Mouse (Mus musculus) 3134 (cell line): Measurements from ENCODE around the gene Usp42.
A peak's percentile ranks its signal among the peaks of the same experiment; 100 is the strongest.

Experiments used
- DNase-seq: peaks from one replicate; pipeline ENCODE4 v3.0.0-alpha.2; 2011; ENCODE audit warnings: low spot score; ENCODE audit not compliant: insufficient read length; ENCODE audit errors: extremely low read depth

Usp42 gene

DNA sequence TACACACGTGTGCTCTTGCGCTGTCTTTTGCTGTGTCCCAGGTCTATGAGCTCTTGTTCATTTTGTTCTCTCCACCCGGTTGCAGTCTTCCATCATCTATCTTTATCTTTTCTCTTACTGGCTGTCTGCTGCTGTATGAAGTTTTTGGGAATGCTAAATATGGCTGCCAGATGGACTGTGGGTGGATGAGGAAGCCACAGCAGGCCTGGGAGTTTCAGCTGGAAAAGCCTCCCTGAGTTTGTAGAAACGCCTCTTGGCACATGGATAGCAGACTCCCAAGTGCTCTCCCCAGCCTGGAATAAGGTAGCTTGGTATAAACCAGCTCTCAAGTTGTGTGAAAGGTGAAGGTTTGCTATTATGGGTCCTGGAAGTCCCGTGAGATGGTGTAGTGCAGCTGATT is 41.2 kb downstream of the Usp42 start:
- DNase-seq = no peak

DNA sequence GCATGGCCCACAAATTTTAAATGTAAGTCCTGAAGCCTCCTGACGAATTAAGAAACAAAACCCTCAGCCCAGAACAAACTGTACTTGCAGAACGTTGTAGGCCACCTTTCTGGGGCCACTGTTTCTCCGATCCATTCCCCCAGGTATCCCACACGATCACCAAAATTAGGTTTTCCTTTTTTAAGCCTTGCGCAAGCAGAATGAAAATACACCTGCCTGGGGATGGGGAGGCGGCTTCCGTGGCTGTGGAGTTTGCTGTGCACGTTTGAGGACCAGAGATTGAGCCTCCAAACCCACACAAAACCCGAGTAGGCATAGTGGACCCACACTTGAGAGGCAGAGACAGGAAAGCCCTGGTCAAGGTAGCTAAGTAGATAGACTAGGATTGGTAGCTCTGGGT is 41.7 kb downstream of the Usp42 start:
- DNase-seq = no peak

DNA sequence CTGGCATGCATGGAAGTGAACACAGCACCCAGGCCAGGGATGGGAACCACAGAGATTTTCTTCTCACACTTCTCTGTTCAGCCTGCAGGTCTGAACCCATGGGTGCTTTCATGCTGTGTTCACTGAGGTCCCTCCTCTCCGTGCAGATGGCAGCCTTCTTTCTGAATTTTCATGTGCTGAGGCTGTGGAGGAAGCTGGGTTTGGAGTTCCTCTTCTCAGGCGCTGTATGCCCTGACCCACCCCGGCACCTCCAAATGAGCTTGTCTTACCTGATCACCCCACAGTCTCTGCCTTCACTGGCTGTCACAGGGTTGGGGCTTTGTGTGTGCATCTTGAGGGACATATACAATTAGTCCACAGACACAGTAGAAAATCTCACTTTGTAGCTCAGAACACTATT is 44.5 kb downstream of the Usp42 start:
- no peak for DNase-seq

DNA sequence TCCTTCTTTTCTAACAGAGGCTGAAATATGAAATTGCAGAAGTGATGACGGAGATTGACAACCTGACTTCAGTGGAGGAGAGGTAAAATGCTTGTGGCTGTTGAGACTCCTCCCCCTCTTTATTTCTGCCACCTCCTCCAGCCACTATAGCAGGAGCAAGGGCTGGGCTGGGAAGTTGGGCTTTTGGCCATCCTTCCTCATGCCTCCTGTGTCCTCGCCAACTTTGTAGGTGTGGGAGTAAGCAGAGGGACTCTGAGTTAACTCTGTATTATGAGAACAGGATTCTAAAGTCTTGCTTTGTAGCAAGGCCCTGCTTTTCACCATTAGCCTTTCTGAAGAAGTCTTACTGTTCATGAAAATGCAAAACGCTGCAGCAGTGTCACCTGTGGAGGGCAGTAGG is 45.6 kb downstream of the Usp42 start:
- DNase-seq = no peak

DNA sequence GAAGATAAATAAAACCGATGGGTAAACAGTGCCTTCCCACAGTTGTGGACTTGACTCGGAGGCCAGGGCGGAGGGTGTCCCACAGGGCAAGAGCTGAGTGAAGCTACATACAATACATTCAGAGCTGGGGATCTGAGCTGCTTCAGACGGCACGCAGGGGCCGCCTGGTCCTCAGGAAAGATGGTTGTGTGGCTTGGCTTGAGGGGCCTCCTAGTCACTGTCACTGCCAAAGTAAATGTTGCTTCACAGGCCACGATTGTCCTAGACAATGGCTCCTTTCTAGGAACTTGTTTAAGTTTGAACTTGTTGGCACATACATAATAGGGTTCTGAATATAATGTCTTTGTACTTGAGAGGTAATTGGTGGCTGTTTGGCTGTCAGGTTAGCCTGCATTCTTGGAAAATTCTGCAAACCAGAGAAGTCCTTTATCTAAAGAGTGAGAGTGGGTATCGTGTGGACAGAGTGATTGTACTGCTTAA is 47.1 kb downstream of the Usp42 start:
- no peak for DNase-seq

DNA sequence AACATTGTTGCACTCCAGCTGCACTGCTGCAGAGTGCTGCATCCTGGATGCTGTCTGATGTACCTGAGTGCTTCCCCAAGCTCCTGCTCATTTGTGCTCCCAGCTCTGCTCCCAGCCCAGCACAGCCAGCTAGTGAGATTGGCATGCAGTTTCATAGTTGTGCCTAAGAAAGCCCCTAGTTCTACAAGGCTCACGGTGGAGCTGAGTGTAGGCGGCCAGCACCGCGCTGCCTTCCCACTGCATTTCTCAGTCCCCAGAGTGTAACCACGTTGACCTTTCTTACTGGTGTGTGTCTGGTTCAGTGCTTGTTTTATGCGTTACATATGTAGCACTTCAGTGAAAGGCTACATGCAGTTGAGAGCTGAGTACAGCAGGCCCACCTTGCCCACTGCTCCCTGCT is 48.4 kb downstream of the Usp42 start:
- DNase-seq = no peak

DNA sequence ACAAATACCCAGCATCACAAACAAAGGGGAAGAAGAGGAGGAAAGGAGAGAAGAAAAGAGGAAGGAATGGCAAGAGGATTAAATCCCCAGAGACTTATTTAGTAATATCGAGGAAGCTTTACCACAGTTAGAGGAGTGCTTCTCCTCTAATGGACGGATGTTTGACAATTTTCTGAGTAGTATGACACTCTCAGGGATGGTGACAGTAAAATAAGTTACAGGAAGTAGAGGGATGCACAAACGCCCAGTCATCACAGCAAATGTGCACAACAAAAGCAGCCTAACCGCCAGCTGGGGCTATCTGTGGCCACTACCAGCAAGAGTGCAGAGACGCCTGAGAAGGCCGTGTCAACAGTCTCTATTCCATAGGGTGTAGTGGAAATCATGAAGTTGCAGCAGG is 52.4 kb downstream of the Usp42 start:
- DNase-seq = no peak

DNA sequence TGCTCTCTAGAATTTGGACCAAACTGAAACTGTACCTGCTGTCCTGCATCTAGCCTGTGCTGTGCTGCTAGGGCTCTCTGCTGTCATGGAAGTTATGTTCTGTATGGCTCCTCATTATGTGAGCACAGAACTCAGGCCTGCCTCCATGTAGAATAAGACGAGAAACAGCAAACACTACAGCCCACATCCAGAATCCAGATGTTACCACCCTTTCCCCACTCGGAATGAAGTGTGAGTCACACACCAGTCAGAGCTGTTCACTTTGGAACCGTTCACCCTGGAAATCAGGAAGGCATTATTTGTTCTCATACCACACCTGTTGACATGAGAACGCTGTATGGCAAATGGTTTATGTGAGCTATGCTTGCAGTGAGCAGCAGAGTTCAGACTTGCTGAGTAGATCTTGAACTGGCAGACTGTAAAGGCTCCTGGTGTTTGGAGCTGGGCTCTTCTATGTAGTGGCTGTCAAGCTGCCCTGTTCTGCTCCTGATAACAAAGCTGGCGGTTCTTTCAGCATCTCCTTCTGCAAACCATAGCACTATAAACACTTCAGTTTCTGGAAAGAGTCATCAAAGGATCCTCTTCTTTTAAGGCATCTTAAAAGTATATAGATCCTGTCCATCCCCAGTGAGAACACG is 53.3 kb downstream of the Usp42 start:
- DNase-seq = peak; percentile 38

DNA sequence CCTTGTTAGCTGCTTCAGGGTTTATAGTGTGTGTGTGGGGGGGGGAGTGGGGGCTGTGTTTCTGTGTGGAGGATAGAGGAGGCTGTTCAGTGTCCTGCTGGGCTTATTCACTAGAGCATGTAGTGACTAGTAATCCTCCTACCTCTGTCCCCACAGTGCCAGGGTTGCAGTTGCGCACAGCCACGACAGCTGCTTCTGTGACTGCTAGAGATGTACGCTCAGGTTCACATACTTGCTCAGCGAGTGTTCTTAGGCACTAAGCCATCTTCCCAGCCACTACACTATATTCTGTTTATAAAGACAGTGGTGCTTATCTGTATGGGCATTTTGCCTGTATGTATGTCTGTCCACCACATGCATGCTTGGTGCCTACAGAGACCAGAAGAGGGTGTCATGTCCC is 54.7 kb downstream of the Usp42 start:
- DNase-seq = no peak

DNA sequence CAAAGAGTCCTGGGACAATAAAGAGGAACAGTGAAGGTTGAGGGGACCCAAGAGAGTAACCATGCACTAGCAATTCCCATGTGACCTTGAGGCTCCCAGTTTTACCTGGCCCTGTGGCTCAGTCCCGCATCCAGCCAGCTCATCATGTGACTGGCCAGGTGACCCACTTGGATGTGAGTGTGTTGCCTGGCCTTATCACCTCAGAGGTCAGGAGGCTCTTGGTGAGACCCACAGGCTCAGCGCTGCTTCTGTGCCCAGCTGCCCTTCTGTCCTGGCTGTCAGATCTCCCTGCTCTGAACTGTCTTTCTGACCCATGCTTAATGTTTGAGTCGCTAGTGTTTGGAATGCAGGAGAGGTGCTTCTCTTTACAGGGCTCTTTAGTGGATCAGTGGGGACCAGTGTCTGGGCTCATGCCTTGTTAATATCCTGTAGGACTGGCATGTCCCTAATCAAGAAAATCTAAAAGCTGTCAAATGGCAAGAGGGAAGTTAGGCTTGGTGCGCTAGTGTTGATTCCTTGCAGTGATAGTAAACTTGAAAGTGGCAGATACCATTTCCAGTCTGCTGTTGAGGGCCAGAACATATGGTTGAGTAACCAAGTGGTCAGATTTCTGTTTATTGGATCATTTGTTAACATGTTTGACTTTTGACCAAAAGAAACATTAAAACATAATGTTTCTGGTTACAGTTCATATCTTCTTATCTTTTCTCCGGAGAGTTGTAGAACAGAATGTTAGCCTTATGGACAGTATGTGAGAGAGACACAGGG is 55.7 kb downstream of the Usp42 start:
- no peak for DNase-seq

DNA sequence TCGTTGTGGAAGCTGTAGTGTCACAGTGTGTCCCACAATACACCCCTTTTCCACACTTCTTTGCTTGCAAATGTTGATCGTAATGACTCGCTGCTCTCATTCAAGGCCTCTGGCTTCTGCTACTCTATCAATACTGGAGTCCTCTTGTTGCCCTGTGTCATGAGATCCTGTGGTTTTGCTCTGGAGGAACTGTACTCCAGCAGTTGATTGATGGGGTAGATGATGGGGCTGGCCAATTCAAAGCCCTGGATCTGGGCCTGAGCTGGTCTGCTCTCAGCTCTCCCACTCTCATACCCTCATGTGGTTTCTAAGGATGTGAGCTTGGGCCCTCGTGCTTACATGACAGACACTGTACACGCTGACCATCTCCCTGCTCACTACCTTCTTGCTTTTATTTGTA is 57.5 kb downstream of the Usp42 start:
- peak; percentile 44 for DNase-seq

DNA sequence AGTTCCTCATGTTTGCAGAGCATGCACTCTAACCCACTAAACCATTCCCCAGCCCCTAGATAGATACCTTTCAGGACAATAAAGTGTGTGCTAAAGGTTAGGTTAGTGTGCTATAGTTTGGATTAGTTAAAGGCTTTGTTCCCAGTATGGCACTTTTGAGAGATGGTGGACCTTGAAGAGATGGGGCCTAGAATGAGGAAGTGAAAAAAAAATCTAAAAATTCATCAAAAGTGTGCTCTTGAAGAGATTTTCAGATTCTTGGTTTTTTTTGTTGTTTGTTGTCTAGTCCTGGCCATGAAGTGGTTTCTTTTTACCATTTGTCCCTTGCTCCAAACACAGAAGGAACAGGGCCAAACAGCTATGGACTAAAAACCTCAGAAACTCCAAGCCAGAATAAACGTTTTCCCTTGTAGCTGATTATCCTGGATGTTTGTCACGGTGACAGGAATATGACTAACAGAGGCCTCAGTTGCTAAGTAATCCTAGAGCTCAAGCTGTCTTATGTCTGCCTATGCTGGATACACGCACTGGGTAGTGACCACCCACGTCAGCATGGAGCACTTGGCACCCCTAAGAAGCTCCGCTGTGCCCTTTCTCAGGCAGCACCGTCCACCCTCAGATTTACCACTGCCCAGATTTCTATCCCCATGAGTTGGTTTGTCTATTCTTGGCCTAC is 61.2 kb downstream of the Usp42 start:
- peak; percentile 62 for DNase-seq

DNA sequence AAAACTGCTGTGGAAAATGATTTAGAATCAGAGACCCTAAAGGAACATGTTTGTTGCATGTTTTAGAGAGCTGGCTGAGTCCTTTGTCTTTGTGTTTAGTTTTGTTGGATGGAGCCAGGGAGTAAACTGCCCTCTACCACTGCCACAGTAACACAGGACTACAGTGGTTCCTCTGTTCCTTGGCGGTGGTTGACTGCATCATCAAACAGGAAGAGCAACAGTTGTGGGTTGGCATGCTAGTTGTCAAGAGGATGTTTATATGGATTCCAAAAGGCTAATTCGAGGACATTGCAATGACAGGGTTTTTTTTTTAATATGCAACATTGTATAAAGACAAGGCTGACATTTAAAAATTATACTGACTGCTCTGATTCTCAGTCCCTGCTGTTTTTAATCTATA is 62.2 kb downstream of the Usp42 start:
- DNase-seq = peak; percentile 51

DNA sequence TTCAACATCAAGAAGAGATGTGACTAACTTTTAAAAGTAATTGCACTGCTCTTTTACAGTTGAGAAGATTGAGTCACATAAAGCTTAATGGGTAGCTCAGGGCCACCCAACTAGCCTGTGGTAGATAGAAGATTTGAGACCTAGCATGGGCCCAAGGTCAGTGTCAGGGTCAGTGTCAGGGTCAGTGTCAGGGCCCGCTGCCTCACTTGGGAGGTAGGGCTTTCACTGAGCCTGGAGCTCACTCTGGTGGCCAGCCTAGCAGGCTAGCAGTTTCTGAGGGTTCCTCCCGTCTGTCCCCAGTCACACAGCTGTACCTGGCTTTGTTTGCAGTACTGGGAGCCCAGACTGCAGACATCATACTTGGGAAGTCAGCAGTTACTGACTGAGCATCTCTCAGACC is 62.7 kb downstream of the Usp42 start:
- DNase-seq = peak; percentile 45

DNA sequence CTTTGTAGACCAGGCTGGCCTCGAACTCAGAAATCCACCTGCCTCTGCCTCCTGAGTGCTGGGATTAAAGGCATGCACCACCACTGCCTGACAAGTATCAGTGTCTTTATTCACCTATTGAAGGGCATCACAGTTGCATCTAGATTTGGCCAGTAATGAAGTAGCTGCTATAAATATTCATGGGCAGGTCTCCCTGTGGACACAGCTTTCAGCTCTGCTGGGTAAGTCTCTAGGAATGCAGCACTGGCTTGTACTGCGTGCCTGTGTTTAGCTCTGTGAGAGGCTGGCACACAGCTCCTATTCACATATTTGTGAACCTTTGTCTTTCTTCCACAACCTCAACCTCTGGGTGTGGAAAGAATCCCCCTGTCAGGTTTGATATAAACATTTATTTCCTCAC is 63.2 kb downstream of the Usp42 start:
- DNase-seq = peak; percentile 56

DNA sequence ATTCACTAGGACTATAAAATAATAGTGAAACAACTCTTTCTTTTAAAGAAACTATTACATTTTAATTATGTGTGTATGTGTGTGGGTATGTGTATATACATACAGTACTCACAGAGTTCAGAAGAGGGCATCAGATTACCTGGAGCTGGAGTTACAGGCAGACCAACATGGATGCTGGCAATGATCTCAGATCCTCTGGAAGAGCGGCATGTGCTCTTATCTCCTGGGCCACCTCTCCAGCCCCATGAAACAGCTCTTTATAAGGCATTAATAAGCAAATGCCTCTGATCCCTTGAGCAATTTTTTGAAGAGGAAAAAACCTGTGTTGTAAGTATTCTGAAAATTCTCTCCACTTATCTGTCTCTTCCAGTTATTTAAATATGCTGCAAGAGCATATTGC is 66.1 kb downstream of the Usp42 start:
- no peak for DNase-seq

DNA sequence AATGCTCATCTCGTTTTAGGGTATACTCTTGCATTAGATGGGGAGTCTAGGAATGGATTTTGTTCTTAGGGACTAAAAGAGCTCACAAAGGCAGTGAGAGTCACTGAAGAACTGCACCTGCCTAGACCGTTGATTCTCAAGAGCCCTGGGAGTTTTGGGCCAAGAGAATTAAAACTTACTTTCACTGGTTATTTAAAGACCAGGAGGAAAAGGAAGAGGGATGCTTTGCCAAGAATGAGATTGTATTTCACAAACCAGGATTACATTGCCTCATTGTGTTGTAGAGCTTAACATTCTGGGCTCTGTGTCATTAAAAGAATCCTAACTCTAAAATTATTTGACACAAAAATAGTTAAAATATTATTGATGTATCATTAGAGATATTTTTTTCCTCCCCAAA is 66.5 kb downstream of the Usp42 start:
- no peak for DNase-seq

DNA sequence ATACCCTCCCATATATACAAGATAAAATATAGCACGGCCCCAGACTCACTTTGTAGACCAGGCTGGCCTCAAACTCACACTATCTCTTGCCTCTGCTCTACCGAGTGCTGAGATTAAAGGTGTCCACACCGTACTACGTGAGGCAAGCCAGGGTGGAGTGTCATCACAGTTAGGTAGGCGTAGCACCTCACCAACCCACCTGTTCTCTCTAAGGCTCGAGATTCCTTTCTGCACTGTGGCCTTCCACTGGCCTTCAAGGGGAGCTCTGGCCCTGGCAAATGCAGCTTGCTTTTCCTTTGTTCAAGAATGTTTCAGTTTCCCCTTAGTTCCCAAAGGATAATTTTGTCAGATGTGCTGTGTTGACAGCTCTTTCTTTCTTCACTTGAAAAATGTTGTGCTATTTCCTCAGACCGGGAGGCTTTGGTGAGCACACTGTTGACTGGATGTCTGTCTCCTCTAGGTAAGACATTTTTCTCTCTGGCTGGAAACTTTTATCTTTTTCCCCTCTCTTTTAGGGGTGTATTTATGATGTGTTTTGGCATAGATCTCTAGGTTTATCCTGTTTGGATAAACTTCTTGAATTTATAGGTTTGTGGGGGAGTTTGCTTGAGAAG is 68.9 kb downstream of the Usp42 start:
- DNase-seq = no peak
